Mouse (Mus musculus) c-Kit-negative CD71-positive TER-119-positive erythroid progenitor cells, embryonic 14.5 days (primary cell): ENCODE data around the gene Gabarapl1.
A peak's percentile ranks its signal among the peaks of the same experiment; 100 is the strongest.
"Not testable (repeated sequence)": the region's sequence is repeated elsewhere in the genome, so short reads cannot be mapped to it uniquely, and the experiment has no call there.

Source experiments
- DNase-seq: peaks from one replicate; pipeline ENCODE4 v3.0.0-alpha.2; 2013; ENCODE audit warnings: low read depth, low spot score

Gene Gabarapl1

DNA sequence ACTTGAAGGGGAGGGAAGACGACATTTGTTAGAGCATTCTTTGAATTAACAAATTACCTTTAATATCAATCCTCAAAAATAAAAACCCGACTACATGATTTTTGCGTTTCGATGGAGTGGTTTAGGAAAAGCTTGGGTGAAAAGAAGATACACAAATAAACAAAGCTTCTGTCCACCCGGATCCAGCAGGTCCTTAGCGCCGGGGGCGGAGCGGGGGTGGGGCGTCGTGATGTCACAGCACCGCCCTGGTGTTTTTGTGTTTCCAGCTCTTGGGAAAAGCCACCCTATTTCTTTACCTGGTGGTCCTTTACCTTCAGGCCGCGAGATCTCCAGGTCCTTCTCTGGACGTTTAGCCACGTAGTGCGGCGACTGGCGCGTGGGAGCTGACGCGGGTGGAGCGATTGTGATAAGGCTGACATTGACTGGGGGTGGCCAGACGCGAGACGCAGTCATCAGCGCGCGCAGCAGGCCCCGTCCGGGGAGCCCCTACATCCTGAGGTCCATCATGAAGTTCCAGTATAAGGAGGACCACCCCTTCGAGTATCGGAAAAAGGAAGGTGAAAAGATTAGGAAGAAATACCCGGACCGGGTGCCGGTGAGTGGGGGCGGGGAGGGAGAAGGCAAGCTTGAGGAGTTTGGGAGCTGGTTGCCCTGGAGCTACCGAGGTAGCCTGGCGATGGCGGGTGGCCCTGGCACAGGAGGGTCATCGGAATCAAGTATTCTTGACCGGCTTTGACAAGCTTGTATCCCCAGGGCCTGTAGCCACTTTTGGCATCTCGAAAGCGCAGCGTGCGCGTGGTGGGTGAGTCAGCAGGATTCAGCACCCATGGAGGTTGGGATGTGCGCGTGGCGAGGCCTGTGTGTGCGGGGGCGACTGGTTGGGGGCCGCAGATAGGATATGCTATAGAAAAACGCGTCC, at the start of gene Gabarapl1:
TSS of gene Gabarapl1 (plus strand) at position 219 of the 919 bp plus-strand sequence.
- DNase-seq, result peak; percentile 64

DNA sequence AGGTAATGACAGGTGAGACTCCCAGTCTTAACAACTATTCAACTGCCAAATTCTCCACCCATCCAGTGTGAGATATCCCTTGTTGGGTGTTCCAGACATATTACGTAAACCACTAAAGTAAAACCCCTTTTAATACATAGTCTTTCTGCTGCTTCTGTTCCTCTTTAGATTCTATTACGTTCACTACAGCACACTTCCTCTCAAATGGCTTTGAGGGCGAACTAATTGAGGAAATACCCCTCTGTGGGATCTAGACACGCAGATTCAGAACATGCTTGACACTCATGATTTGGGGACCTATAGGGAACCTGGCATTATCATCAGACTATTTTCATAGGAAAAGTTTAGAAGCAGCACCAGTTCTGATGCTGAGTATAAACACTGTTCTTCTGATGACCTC, 38.0 kb upstream of the Gabarapl1 start:
- no peak for DNase-seq

DNA sequence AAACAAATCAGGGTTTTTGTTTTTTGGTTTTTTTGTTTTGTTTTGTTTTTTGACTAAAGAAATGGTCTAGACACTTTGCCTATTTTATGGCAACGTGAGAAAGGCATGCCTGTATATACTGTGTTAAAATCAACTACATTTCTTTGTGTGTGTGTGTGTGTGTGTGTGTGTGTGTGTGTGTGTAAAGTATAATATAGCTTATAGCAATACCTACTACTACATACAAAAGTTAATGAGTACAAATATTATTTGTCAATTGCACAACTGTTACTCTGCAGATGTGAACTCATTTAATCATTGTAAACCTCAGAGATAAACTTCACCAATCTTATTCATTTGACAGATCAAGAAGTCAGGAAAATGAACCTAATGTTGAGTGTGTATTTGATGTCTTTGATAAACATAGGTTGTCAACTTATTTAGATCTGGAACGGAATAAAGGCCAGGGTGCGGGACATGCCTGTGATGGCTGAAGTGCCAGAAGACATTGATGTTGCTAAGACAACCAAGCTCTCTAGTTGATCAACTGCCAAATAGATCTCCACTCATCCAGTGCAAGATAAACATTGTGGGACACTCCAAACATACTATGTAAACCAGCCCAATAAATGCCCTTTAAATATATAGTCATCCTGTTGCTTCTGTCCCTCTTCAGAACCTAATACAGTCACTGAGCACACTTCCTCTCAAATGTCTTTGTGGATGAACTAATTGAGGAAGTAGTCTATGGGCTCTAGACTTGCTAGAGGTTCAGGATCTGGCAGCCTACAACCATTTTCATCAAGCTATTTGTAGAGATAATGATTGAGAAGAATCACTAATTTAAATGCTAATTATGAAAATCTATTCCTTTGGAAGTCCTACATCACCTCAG, 35.4 kb upstream of the Gabarapl1 start:
- DNase-seq, result no peak

DNA sequence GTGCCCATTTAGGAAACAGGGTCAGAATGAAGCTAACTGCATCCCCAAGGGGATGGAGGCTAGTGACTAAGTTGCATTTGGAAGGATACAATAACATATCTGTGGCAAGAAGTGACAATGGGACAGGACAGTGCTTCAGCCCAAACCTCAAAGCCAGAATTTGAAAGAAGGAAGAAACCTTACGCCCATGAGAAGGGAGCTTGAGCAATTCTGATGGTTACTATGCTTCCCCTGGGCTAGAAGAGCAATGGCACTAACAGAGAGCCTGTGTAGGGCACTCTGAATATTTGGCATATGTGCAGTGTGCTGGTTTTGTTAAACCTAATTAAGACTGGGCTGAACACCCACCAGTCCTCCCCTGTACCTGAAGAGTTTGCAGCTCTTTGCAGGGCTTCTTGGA, 33.4 kb upstream of the Gabarapl1 start:
- not testable (repeated sequence) for DNase-seq

DNA sequence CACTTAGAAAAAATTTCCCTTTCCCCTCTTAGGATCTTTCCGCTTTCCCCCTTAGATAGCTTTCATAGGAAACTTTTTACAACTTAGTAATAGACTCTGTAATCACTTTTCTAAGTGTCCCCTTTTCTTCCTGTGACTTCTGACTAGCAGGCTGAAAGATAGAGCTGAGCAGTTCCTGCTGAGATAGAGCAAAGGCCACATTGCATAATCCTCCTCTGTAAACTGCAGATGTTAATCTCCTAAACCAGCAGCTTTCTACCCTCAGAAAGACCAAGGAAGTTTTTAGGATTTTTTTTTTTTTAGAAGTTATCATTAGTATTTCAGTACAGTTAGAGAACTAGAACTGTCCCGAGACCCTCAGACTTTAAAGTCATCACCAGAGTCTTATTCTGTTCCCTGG, 29.5 kb upstream of the Gabarapl1 start:
- DNase-seq, result no peak

DNA sequence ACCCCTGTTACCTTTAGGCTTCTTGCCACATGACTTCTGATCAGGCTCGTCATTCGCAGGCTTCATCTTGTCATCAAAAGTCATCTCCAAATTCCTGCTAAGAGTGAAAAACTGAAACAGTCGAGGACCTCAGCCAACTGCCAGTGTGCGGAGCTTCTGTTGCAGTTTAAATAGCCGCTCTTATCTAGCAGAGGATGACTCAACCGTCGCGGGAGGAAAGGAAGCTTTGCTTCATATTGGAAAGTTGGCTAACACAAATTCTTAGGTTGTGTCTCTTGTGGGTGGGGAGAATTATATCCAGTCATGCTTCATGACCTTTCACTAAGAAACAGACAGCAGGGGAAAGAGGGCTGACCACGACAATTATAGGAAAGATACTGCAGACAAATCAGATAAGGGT, 25.9 kb upstream of the Gabarapl1 start, which contains the start of gene Olr1:
TSS of gene Olr1 (minus strand) at position 142 of the 400 bp plus-strand sequence.
- no peak for DNase-seq

DNA sequence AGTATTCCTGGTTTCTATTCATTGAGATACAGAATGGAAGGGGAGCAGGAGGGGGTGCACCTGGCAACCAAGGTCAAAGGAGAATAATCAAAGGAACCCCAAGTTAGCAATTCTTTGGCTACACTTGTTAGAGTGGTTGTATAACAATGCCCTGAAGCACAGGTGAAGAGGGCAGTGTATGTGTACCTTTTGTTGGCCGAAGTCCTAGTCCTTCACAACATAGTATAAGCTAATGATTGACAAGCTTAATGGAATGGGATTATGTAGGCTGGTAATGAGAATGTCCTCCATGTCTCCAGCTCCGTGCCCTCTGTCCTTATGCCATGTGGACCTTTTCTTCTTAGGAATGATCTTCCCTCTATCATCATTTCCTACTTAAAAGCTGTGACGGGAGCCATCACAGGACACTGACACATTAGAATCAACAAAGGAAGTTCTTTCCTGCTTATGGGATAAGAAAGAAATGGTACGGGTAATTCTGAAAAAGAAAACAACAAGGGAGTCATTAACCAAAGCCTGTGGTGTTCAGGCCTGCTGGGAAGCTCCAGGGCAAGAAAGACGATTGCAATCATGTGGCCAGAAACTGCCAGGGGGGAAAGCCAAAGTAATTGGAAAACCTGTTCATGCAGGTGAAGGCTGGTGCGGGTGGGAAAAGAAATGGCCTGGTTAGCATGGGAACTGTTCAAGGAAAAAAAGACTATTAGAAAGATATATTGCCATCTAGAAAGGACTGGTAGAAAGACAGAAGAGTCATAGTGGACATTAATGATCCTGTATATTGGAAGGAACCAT, 22.6 kb upstream of the Gabarapl1 start:
- DNase-seq, result no peak

DNA sequence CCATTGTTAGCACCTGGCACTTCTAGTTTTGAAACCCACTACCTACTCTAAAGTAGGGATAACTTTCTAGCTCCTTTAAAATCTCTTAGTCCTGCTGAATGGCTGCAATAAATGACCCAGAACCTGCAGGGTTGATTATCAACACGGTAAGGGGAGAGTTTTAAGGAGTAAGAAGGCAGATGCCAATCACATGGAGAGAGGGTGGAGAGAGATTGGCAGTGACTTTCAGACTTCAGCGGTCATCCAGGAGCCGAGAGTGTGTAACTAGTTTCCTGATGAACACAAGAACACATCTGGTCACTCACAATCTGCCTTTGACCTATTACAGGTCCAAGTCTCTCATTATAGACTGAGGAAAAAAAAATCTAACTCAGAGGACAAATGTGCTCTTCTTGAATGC, 20.6 kb upstream of the Gabarapl1 start, which contains the start of gene Tmem52b:
TSS of gene Tmem52b (plus strand) at position 189 of the 400 bp plus-strand sequence.
- no peak for DNase-seq

DNA sequence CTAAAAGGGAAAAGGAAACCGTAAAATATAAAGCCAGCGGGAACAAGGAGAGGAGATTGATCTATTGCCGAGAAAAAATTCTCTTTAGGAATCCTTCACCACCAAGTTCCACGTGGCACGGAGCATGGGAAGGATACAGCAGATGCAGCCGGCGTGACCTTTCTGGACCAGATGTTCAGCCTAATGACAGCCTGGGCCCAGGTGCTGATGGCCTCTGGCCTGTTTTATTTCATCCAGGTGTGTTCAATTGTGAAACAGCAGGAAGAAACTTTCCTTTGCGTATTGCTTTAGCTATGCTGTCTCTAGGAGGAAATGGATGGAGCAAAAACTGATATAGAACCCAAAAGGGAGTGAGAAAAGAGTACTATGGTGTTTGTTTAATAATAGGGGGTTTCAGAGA, 20.1 kb upstream of the Gabarapl1 start:
- DNase-seq, result no peak

DNA sequence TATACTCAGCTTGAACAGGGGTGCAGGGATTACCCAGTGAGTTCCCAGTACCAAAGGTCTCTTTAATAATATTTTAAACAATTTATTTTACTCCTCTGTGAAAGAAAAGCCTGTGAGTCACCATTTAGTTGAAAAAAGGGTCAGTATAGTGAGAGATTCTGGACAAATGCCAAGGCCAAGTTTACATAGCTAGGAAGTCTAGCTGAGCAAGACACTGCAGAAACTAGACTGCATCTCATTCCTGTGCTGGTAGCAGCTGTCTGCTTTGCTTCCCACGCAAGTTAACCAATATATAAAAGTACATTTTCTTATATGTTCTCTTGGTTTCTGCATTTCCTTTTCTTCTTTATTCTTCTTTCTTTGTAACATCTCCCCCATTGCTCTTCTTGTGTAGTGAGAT, 19.6 kb upstream of the Gabarapl1 start:
- DNase-seq, result no peak

DNA sequence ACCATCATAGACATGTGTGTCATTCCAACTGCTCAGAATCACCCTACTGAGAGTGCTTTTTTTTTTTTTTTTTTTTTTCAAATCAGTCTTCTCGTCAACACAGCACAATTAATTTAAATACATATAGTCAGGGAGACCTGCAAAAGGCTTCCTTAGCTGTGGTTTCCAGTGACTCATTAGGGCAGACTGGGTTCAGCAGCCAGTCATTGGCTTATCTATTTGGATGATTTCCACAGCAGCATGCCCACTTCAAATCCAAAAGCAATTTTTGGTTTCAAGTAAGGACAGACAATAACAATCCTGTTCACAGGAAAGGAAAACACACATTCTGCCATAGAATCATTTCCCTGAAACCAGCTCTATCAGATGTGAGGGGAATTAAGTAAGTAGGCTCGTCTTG, 18.6 kb upstream of the Gabarapl1 start:
- no peak for DNase-seq

DNA sequence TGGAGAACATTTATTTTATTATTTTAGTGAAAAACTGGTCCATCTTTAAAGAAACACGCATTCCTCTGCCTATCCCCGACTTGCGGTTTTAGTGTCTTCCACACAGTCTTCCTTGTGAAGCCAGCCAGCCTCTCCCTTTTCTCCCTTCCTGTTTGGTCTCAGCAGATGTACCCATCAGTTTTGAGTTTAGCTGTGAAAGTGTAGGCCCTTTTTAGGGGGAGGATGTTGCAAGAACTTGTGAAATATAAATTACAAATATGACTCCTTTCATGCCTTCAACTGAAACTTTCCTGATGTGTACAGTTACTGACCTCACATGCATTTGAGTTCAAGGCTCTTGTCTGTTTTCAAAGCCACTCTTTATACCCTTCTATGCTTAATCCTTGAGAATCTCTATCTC, 17.9 kb upstream of the Gabarapl1 start:
- DNase-seq, result no peak

DNA sequence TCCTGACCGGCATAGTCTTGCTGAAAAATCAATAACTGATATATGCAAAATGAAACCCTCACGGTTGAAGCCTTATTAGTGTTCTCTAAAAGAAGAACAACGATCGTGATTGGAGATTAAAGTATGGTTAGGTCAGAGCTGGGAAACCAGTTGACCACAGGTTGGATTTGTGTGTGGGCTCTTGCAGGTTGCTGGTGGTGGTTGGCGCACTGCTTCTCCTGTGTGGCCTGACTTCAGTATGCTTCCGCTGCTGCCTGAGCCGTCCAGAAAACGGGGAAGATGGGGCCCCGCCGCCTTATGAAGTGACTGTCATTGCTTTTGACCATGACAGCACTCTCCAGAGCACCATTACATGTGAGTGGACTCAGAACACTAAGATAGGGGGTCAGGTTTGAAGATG, 16.6 kb upstream of the Gabarapl1 start:
- no peak for DNase-seq

DNA sequence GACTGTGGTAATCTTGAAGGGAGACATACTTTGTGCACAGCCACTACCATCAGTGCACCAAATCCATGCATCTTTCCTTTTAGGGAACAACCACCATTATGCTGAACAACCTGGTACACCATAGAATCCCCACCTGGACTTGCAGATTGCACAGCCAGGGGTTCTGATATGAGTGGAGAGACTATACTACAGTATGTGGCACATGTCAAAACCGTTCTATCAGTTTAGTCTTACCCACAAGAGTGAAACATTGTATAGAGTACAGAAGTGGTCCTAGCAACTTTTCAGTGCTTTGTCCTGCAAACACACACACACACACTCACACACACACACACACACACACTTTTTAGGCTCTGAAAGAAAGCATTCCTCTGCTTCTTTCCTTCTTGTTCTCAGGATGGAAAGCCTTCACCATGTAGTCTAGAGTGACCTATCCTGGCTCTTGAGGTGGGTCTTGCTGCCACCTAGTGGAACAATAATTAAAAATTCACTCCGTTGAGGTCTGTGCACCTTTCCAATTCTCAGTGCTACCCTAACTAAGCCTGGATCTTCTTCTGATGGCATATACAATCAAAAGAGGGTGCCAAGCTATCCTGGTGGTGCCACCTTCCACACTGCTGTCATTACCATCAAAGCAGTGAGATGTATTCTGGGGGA, 15.1 kb upstream of the Gabarapl1 start:
- DNase-seq, result no peak

DNA sequence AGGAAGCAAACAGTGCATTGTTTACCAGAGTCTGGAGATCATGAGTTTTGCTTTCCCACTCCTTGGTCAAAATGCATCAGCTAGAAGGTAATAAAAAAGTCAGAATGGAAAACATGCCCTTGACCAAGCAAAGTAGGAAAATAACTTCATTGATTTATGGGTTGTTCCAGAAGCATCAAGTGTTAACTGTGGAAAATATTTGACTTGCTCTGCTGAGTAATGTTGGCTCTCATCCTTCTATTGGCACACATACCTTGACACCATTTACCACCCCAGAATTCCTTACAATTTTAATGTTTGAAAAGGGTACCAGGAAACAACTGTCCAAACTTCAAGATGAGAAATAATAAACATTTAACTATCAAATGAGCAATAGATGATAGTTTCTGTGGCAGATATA, 6.9 kb upstream of the Gabarapl1 start:
- no peak for DNase-seq

DNA sequence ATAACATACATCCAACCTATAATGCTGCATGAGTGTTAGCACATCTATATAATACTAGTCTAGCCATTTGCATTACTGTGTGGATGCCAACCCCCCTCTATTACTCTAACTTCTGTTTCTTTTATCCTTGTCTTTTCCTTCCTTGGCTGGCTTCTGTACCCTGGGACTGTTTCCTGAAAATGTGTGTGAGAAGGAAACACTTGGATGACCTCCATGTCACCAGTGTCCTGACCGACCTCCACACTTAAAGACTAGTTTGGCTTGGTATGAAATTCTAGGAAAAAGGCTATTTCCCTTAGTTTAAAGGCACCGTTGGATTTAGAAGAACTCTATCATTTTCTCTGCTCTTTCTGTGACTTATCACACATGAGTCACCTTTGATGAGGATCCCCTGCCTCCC, 5.5 kb upstream of the Gabarapl1 start:
- no peak for DNase-seq

DNA sequence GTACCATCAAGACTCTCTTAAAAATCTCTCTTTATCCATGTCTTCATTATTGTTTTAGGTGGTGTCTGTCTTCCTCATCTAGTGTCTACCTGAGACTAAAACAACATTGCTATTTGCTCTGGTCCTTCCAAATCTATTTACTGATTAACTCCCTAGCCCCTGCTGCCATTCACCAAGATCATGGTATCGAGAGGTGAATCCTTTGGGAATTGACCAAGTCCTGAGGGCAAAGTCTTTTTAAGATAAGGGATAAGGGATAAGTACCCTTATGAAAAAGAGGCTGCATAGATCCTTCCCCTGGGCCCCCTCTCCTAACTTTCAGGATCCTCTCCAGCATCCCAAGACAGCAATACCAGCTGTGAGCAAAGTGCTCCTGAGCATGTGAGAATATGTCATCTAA, 3.4 kb upstream of the Gabarapl1 start:
- DNase-seq, result no peak

DNA sequence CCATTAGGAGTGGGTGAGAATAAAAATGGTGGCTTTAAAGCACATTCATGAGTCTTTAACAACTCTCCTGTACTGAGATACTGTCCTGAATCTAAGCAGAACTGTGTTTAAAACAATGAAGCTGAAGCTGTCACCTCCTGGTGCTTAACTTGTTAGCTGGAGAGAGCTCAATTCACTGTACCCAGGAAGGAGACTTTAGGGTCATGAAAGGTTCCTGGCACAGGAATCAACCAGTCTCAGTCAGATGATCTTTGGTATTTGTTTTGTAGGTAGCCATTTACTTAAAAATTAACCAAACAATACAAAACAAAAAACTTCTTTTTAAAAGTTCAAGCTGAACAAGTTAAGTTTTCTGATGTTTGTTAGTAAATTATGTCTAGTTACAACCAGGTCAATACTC, 2.7 kb upstream of the Gabarapl1 start:
- no peak for DNase-seq

DNA sequence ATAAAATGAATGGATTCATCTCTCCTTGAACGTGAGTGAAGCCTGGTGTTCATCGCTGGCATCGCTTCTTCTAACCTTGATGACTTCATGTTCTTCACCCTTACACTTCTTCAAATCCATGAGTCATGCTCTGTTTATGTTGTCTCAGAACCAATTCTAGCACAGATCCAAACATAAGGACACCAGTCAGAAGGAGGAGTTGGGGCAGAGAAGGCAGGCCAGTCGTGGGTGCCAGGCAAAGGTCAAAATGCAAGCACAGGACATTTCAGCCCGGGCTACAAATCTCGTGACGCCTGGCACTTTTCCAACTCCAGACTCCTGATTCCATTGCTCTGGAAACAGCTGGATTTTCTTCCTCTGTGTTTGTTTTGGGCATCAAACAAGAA, 411 bp upstream of the Gabarapl1 start:
- DNase-seq, result no peak

DNA sequence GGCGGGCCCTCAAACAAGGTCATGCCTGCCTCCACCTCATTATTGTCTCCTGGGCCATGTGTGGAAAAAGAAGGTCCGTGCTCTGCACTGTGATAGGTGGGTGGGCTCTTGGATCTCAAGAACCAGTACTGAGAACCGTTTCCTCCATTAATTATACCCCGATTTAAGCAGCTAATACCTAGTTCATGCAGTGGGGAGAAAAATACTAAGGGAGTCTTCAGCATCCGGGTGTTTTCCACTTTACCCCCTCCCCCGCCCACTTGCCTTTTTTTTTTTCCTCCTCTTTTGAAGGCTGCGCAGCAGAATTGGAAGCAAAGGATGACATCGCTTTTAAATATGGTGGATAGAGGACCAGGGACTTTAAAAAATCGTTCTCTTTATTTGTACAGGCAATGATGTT, 1.1 kb downstream of the Gabarapl1 start:
- no peak for DNase-seq

DNA sequence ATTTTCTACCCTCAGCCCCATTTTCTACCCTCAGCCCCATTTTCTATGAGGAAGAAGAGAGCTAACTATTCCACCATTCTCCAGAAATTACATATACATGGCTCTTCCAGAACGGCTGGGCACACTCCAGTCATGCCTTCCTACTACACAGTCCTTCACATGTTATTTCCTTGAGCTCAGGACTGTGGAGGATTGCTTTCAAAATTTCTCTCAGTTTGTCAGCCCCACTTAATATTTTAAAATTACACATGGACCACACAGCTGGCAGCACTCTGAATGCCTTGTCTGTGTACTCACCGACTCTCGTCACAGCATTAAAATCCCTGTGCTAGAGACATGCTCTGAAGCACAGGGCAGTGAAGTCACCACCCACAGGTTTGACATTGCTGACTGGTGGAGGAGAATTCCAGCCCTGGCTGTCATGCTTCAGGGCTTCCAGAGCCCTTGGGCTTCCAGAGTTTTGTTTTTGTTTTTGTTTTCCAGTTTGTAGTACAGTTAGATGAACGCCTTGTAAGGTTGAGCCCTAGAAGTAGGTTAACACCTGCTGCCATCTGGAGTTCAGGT, 1.7 kb downstream of the Gabarapl1 start:
- DNase-seq, result no peak
